Mouse (Mus musculus) spleen, postnatal 0 days (tissue): ENCODE results near the gene Gm17689. TPM values are rescaled to one million over a fixed set of nuclear protein-coding genes. Genes with fewer than 3 reads are reported as not detected.

ENCODE experiments used
- polyA plus RNA-seq: library from polyadenylated mRNA; unstranded; fragments of >200 nt; fragmentation: Nextera tagmentation; extraction: Ambion mirVana; gene quantifications from 2 replicates; pipeline ENCODE4 v1.2.1, GENCODE M21; 2015

The Gm17689 gene
- polyA plus RNA-seq = not detected in 2 replicates

GRCm38 (mm10) chr9:36582535-36582934, at the start of gene Gm17689:
Gm17689 (minus strand) TSS chr9:36582635.

GRCm38 (mm10) chr9:36541863-36542262, 40.6 kb downstream of the Gm17689 start, which contains the start of gene Gm5615:
Gm5615 (minus strand) TSS chr9:36541963.

Other genes starting within 250 kb of the Gm17689 start
- not detected in 2 replicates for gene Gm7257, start 150.8 kb downstream of the Gm17689 start, polyA plus RNA-seq
- gene Gm9513, start 107.0 kb downstream of the Gm17689 start, polyA plus RNA-seq = not detected in 2 replicates
- gene Gm5615, start 40.7 kb downstream of the Gm17689 start, polyA plus RNA-seq = not detected in 2 replicates
- not detected in 2 replicates for gene A630095E13Rik, start 60.7 kb upstream of the Gm17689 start, polyA plus RNA-seq
- gene Acrv1, start 110.6 kb upstream of the Gm17689 start, polyA plus RNA-seq = 0.04 TPM in 1 of 2 replicates, not detected in the other
- 23.0 and 24.6 TPM in 2 replicates for gene Chek1, start 144.4 kb upstream of the Gm17689 start, polyA plus RNA-seq
- gene Stt3a, start 185.0 kb upstream of the Gm17689 start, polyA plus RNA-seq = 115 and 117 TPM in 2 replicates
- 32.6 and 40.6 TPM in 2 replicates for gene Ei24, start 214.8 kb upstream of the Gm17689 start, polyA plus RNA-seq
- gene Fez1, start 239.2 kb upstream of the Gm17689 start, polyA plus RNA-seq = 0.39 and 0.83 TPM in 2 replicates